Mouse (Mus musculus): Measurements from ENCODE around the gene Rab11b. TPM values are rescaled to one million over a fixed set of nuclear protein-coding genes. Genes with fewer than 3 reads are reported as not detected.

Gene Rab11b
- total and polyA plus RNA-seq, 3 experiments: 25.8 to 155 (median 71.0) TPM

GRCm38 (mm10) chr17:33781124-33781977, 21.0 kb upstream of the Rab11b start, which contains the start of gene Angptl4:
Gene Angptl4 (minus strand): TSS chr17:33781830.
- Histone ChIP-seq H3K36me3 (replicated peaks) (no peaks in the 10 kb centered on the region), H3K4me3 (ENCODE audit: low read depth, low read length) (no peak within 1 kb of the TSS), H3K4me1 (ENCODE audit: insufficient read depth, low read depth, low read length) (no peaks in the 10 kb centered on the region), H3K27me3 (ENCODE audit: insufficient read depth, low read length) (peaks cover 37% of the 10 kb centered on the region), H3K9me3 (replicated peaks) (no peaks in the 10 kb centered on the region)
- TF ChIP-seq TAL1 (conservative IDR thresholded peaks at IDR 0.05; ENCODE audit: low read depth, low read length): no peak
- TF ChIP-seq GATA2 (IDR thresholded peaks at IDR 0.05; ENCODE audit: borderline replicate concordance, low read depth, low read length): no peak
- TF ChIP-seq GATA1 (IDR thresholded peaks at IDR 0.05; ENCODE audit: borderline replicate concordance, low read length): no peak
- TF ChIP-seq POLR2AphosphoS5 (IDR thresholded peaks at IDR 0.05; ENCODE audit: insufficient replicate concordance, low read depth, low read length): no peak
- TF ChIP-seq CTCF (IDR thresholded peaks at IDR 0.05; ENCODE audit: low read depth, low read length): no peak
- no peak for ATAC-seq (ENCODE audit: extremely low read depth, insufficient number of reproducible peaks, low FRiP score, poor library complexity, severe bottlenecking)
- DNase-seq (ENCODE audit: low spot score): no peak

- TF ChIP-seq CTCF (IDR thresholded peaks at IDR 0.05; ENCODE audit: low read depth, low read length) (no peak), GATA2 (IDR thresholded peaks at IDR 0.05; ENCODE audit: borderline replicate concordance, low read depth, low read length) (no peak), TAL1 (conservative IDR thresholded peaks at IDR 0.05; ENCODE audit: low read depth, low read length) (no peak), POLR2AphosphoS5 (IDR thresholded peaks at IDR 0.05; ENCODE audit: insufficient replicate concordance, low read depth, low read length) (no peak), GATA1 (IDR thresholded peaks at IDR 0.05; ENCODE audit: borderline replicate concordance, low read length) (no peak)
- Histone ChIP-seq H3K27me3 (ENCODE audit: insufficient read depth, low read length) (peaks cover 37% of the 10 kb centered on the region), H3K4me1 (ENCODE audit: insufficient read depth, low read depth, low read length) (no peaks in the 10 kb centered on the region), H3K36me3 (replicated peaks) (no peaks in the 10 kb centered on the region), H3K4me3 (ENCODE audit: low read depth, low read length) (no peak overlapping the region), H3K9me3 (replicated peaks) (no peaks in the 10 kb centered on the region)
- ATAC-seq (ENCODE audit: extremely low read depth, insufficient number of reproducible peaks, low FRiP score, poor library complexity, severe bottlenecking) (no peak), DNase-seq (ENCODE audit: low spot score) (no peak)
Observed at GRCm38 (mm10) chr17:33780431-33780830, 20.1 kb upstream of the Rab11b start.

GRCm38 (mm10) chr17:33779967-33780295, 19.6 kb upstream of the Rab11b start:
- DNase-seq (ENCODE audit: low spot score) (no peak), ATAC-seq (ENCODE audit: extremely low read depth, insufficient number of reproducible peaks, low FRiP score, poor library complexity, severe bottlenecking) (no peak)
- no peaks in the 10 kb centered on the region for H3K9me3 ChIP-seq (replicated peaks)
- H3K4me3 ChIP-seq (ENCODE audit: low read depth, low read length): no peak overlapping the region
- no peaks in the 10 kb centered on the region for H3K36me3 ChIP-seq (replicated peaks)
- H3K4me1 ChIP-seq (ENCODE audit: insufficient read depth, low read depth, low read length): no peaks in the 10 kb centered on the region
- TF ChIP-seq GATA2 (IDR thresholded peaks at IDR 0.05; ENCODE audit: borderline replicate concordance, low read depth, low read length) (no peak), TAL1 (conservative IDR thresholded peaks at IDR 0.05; ENCODE audit: low read depth, low read length) (no peak), POLR2AphosphoS5 (IDR thresholded peaks at IDR 0.05; ENCODE audit: insufficient replicate concordance, low read depth, low read length) (no peak), GATA1 (IDR thresholded peaks at IDR 0.05; ENCODE audit: borderline replicate concordance, low read length) (no peak), CTCF (IDR thresholded peaks at IDR 0.05; ENCODE audit: low read depth, low read length) (no peak)
- H3K27me3 ChIP-seq (ENCODE audit: insufficient read depth, low read length): peaks cover 40% of the 10 kb centered on the region

- no peak overlapping the region for H3K4me3 ChIP-seq (ENCODE audit: low read depth, low read length)
- no peaks in the 10 kb centered on the region for H3K36me3 ChIP-seq (replicated peaks)
- no peak for ATAC-seq (ENCODE audit: extremely low read depth, insufficient number of reproducible peaks, low FRiP score, poor library complexity, severe bottlenecking)
- no peak for TF ChIP-seq GATA1 (IDR thresholded peaks at IDR 0.05; ENCODE audit: borderline replicate concordance, low read length)
- TF ChIP-seq CTCF (IDR thresholded peaks at IDR 0.05; ENCODE audit: low read depth, low read length): no peak
- TF ChIP-seq GATA2 (IDR thresholded peaks at IDR 0.05; ENCODE audit: borderline replicate concordance, low read depth, low read length): no peak
- TF ChIP-seq POLR2AphosphoS5 (IDR thresholded peaks at IDR 0.05; ENCODE audit: insufficient replicate concordance, low read depth, low read length): no peak
- TF ChIP-seq TAL1 (conservative IDR thresholded peaks at IDR 0.05; ENCODE audit: low read depth, low read length): no peak
- no peaks in the 10 kb centered on the region for H3K4me1 ChIP-seq (ENCODE audit: insufficient read depth, low read depth, low read length)
- DNase-seq (ENCODE audit: low spot score): no peak
- no peaks in the 10 kb centered on the region for H3K9me3 ChIP-seq (replicated peaks)
- H3K27me3 ChIP-seq (ENCODE audit: insufficient read depth, low read length): peaks cover 42% of the 10 kb centered on the region
Observed at GRCm38 (mm10) chr17:33779271-33779966, 19.1 kb upstream of the Rab11b start.

GRCm38 (mm10) chr17:33775287-33775686, 15.0 kb upstream of the Rab11b start:
- no peak for DNase-seq (ENCODE audit: low spot score)
- Histone ChIP-seq H3K27me3 (ENCODE audit: insufficient read depth, low read length) (peaks cover 33% of the 10 kb centered on the region), H3K4me1 (ENCODE audit: insufficient read depth, low read depth, low read length) (no peaks in the 10 kb centered on the region), H3K36me3 (replicated peaks) (no peaks in the 10 kb centered on the region), H3K4me3 (ENCODE audit: low read depth, low read length) (no peak overlapping the region), H3K9me3 (replicated peaks) (no peaks in the 10 kb centered on the region)
- no peak for TF ChIP-seq TAL1 (conservative IDR thresholded peaks at IDR 0.05; ENCODE audit: low read depth, low read length)
- no peak for TF ChIP-seq GATA2 (IDR thresholded peaks at IDR 0.05; ENCODE audit: borderline replicate concordance, low read depth, low read length)
- TF ChIP-seq POLR2AphosphoS5 (IDR thresholded peaks at IDR 0.05; ENCODE audit: insufficient replicate concordance, low read depth, low read length): no peak
- TF ChIP-seq GATA1 (IDR thresholded peaks at IDR 0.05; ENCODE audit: borderline replicate concordance, low read length): no peak
- TF ChIP-seq CTCF (IDR thresholded peaks at IDR 0.05; ENCODE audit: low read depth, low read length): no peak
- ATAC-seq (ENCODE audit: extremely low read depth, insufficient number of reproducible peaks, low FRiP score, poor library complexity, severe bottlenecking): no peak

GRCm38 (mm10) chr17:33774573-33775155, 14.3 kb upstream of the Rab11b start:
- no peak for ATAC-seq (ENCODE audit: extremely low read depth, insufficient number of reproducible peaks, low FRiP score, poor library complexity, severe bottlenecking)
- no peak for DNase-seq (ENCODE audit: low spot score)
- no peak for TF ChIP-seq CTCF (IDR thresholded peaks at IDR 0.05; ENCODE audit: low read depth, low read length)
- TF ChIP-seq TAL1 (conservative IDR thresholded peaks at IDR 0.05; ENCODE audit: low read depth, low read length): no peak
- no peak for TF ChIP-seq POLR2AphosphoS5 (IDR thresholded peaks at IDR 0.05; ENCODE audit: insufficient replicate concordance, low read depth, low read length)
- TF ChIP-seq GATA1 (IDR thresholded peaks at IDR 0.05; ENCODE audit: borderline replicate concordance, low read length): no peak
- TF ChIP-seq GATA2 (IDR thresholded peaks at IDR 0.05; ENCODE audit: borderline replicate concordance, low read depth, low read length): no peak

More at GRCm38 (mm10) chr17:33774573-33775155, 14.3 kb upstream of the Rab11b start:
- Histone ChIP-seq H3K4me3 (ENCODE audit: low read depth, low read length) (no peak overlapping the region), H3K9me3 (replicated peaks) (no peaks in the 10 kb centered on the region), H3K36me3 (replicated peaks) (no peaks in the 10 kb centered on the region), H3K27me3 (ENCODE audit: insufficient read depth, low read length) (peaks cover 33% of the 10 kb centered on the region), H3K4me1 (ENCODE audit: insufficient read depth, low read depth, low read length) (no peaks in the 10 kb centered on the region)
